Mouse (Mus musculus): ENCODE results near the gene Efna2.

The Efna2 gene

GRCm38 (mm10) chr10:80179068-80180051 lies at the start of gene Efna2:
TSS of gene Efna2 (plus strand) at chr10:80179482.
- DNase-seq (ENCODE audit: low read depth) = no peak

GRCm38 (mm10) chr10:80129846-80130245 lies 49.4 kb upstream of the Efna2 start:
- DNase-seq (ENCODE audit: low read depth) = no peak

GRCm38 (mm10) chr10:80130403-80131031 lies 48.8 kb upstream of the Efna2 start:
- no peak for DNase-seq (ENCODE audit: low read depth)

GRCm38 (mm10) chr10:80131316-80131951 lies 47.8 kb upstream of the Efna2 start:
- no peak for DNase-seq (ENCODE audit: low read depth)

GRCm38 (mm10) chr10:80131952-80132350 lies 47.3 kb upstream of the Efna2 start:
- DNase-seq (ENCODE audit: low read depth) = no peak

GRCm38 (mm10) chr10:80133226-80133849 lies 45.9 kb upstream of the Efna2 start:
- DNase-seq (ENCODE audit: low read depth) = peak; percentile 45

- DNase-seq (ENCODE audit: low read depth) = no peak
Measured at GRCm38 (mm10) chr10:80134421-80134820, 44.9 kb upstream of the Efna2 start.

GRCm38 (mm10) chr10:80135161-80135560 lies 44.1 kb upstream of the Efna2 start:
- no peak for DNase-seq (ENCODE audit: low read depth)

GRCm38 (mm10) chr10:80135641-80136040 lies 43.6 kb upstream of the Efna2 start:
- no peak for DNase-seq (ENCODE audit: low read depth)

- no peak for DNase-seq (ENCODE audit: low read depth)
Measured at GRCm38 (mm10) chr10:80136179-80136951, 42.9 kb upstream of the Efna2 start.

- DNase-seq (ENCODE audit: low read depth) = no peak
Measured at GRCm38 (mm10) chr10:80136952-80137625, 42.2 kb upstream of the Efna2 start.

GRCm38 (mm10) chr10:80137626-80138552 lies 41.4 kb upstream of the Efna2 start:
- no peak for DNase-seq (ENCODE audit: low read depth)

GRCm38 (mm10) chr10:80138553-80139438 lies 40.5 kb upstream of the Efna2 start, which contains the start of gene Atp5d:
TSS of gene Atp5d (plus strand) at chr10:80138632.
- peak; percentile 49 for DNase-seq (ENCODE audit: low read depth)

- no peak for DNase-seq (ENCODE audit: low read depth)
Measured at GRCm38 (mm10) chr10:80139439-80139775, 39.9 kb upstream of the Efna2 start.

- no peak for DNase-seq (ENCODE audit: low read depth)
Measured at GRCm38 (mm10) chr10:80139975-80140665, 39.2 kb upstream of the Efna2 start.

- DNase-seq (ENCODE audit: low read depth) = no peak
Measured at GRCm38 (mm10) chr10:80140666-80141035, 38.6 kb upstream of the Efna2 start, which contains the start of gene Cbarp. TSS of gene Cbarp (minus strand) at chr10:80140835.

GRCm38 (mm10) chr10:80141243-80141642 lies 38.0 kb upstream of the Efna2 start:
- DNase-seq (ENCODE audit: low read depth) = peak; percentile 99

Measured in 416B (cell line).